Mouse (Mus musculus): ENCODE results near the gene Gdf7.

DNA sequence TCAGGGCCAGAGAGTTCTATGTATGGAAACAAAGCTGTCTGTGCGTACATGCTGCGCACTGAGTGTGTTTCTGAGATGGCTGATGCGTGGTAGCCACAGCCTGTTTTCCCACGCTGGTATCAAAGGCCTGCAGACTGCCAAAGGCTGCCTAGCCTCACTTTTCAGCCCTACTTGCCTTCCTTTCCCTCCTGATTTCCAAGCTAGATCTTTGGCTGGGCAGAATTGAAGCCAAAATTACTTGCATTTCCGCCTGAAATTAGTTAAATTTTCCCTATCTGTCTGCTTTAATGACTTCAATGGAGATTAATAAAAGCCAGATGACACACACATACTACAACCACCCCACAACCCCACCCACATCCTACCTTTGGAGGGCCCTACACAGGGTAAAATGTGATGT is 1.2 kb downstream of the Gdf7 start:
- TF ChIP-seq EP300 (IDR thresholded peaks at IDR 0.05; ENCODE audit: low read depth) (no peak), CTCF (IDR thresholded peaks at IDR 0.05; ENCODE audit: low read depth) (no peak)

All from liver, embryonic 14.5 days (tissue).